Mouse (Mus musculus): ENCODE data around the gene Smchd1.
"Not testable (repeated sequence)": the region's sequence is repeated elsewhere in the genome, so short reads cannot be mapped to it uniquely, and the experiment has no call there.

Smchd1 gene

GRCm38 (mm10) chr17:71444718-71445117 is 30.4 kb downstream of the Smchd1 start:
- no peak for DNase-seq (ENCODE audit: low read depth)

- no peak for DNase-seq (ENCODE audit: low read depth)
Observed at GRCm38 (mm10) chr17:71444126-71444525, 31.0 kb downstream of the Smchd1 start.

- no peak for DNase-seq (ENCODE audit: low read depth)
Observed at GRCm38 (mm10) chr17:71443273-71443672, 31.9 kb downstream of the Smchd1 start.

- DNase-seq (ENCODE audit: low read depth), result not testable (repeated sequence)
Observed at GRCm38 (mm10) chr17:71422502-71422901, 52.6 kb downstream of the Smchd1 start.

GRCm38 (mm10) chr17:71419448-71419847 is 55.7 kb downstream of the Smchd1 start:
- not testable (repeated sequence) for DNase-seq (ENCODE audit: low read depth)

GRCm38 (mm10) chr17:71417008-71417407 is 58.1 kb downstream of the Smchd1 start:
- no peak for DNase-seq (ENCODE audit: low read depth)

GRCm38 (mm10) chr17:71387401-71387800 is 87.7 kb downstream of the Smchd1 start:
- no peak for DNase-seq (ENCODE audit: low read depth)

- DNase-seq (ENCODE audit: low read depth), result no peak
Observed at GRCm38 (mm10) chr17:71380346-71380745, 94.8 kb downstream of the Smchd1 start.

- DNase-seq (ENCODE audit: low read depth), result no peak
Observed at GRCm38 (mm10) chr17:71377901-71378300, 97.2 kb downstream of the Smchd1 start.

- no peak for DNase-seq (ENCODE audit: low read depth)
Observed at GRCm38 (mm10) chr17:71355526-71355925, 119.6 kb downstream of the Smchd1 start.

- no peak for DNase-seq (ENCODE audit: low read depth)
Observed at GRCm38 (mm10) chr17:71354205-71354604, 120.9 kb downstream of the Smchd1 start.

GRCm38 (mm10) chr17:71348188-71348587 is 127.0 kb downstream of the Smchd1 start:
- DNase-seq (ENCODE audit: low read depth), result no peak

- no peak for DNase-seq (ENCODE audit: low read depth)
Observed at GRCm38 (mm10) chr17:71342006-71342405, 133.1 kb downstream of the Smchd1 start.

- no peak for DNase-seq (ENCODE audit: low read depth)
Observed at GRCm38 (mm10) chr17:71338627-71339026, 136.5 kb downstream of the Smchd1 start.

- DNase-seq (ENCODE audit: low read depth), result no peak
Observed at GRCm38 (mm10) chr17:71337546-71337945, 137.6 kb downstream of the Smchd1 start.

- no peak for DNase-seq (ENCODE audit: low read depth)
Observed at GRCm38 (mm10) chr17:71336421-71336820, 138.7 kb downstream of the Smchd1 start.

GRCm38 (mm10) chr17:71332298-71332697 is 142.8 kb downstream of the Smchd1 start:
- DNase-seq (ENCODE audit: low read depth), result no peak

GRCm38 (mm10) chr17:71320731-71321130 is 154.4 kb downstream of the Smchd1 start:
- DNase-seq (ENCODE audit: low read depth), result not testable (repeated sequence)

GRCm38 (mm10) chr17:71319361-71319760 is 155.8 kb downstream of the Smchd1 start:
- DNase-seq (ENCODE audit: low read depth), result no peak

GRCm38 (mm10) chr17:71317571-71317970 is 157.6 kb downstream of the Smchd1 start:
- no peak for DNase-seq (ENCODE audit: low read depth)

- no peak for DNase-seq (ENCODE audit: low read depth)
Observed at GRCm38 (mm10) chr17:71314315-71314714, 160.8 kb downstream of the Smchd1 start.

- peak; percentile 57 for DNase-seq (ENCODE audit: low read depth)
Observed at GRCm38 (mm10) chr17:71311340-71312171, 163.6 kb downstream of the Smchd1 start, which contains the start of gene Emilin2. Gene Emilin2, minus strand, starts transcription at chr17:71311978.

GRCm38 (mm10) chr17:71310486-71311339 is 164.4 kb downstream of the Smchd1 start:
- peak; percentile 23 for DNase-seq (ENCODE audit: low read depth)
